Mouse (Mus musculus): Measurements from ENCODE around the gene Hgf. TPM values are rescaled to one million over a fixed set of nuclear protein-coding genes. Genes with fewer than 3 reads are reported as not detected.

The Hgf gene
- polyA plus RNA-seq (2016; fragmentation: Nextera tagmentation; extraction: Ambion mirVana): 16.9 and 20.1 TPM in 2 replicates

GRCm38 (mm10) chr5:16553304-16554047, at the start of gene Hgf:
Hgf (plus strand) TSS chr5:16553495.
- no peaks in the 10 kb centered on the region for H3K27me3 ChIP-seq (ENCODE audit: low read depth, poor library complexity, severe bottlenecking)
- H3K27ac ChIP-seq: peak within 1 kb of the TSS; percentile 86
- peak; percentile 73 for DNase-seq (ENCODE audit: low spot score)
- no peaks in the 10 kb centered on the region for H3K9me3 ChIP-seq (replicated peaks)
- no peaks in the 10 kb centered on the region for H3K36me3 ChIP-seq
- peaks cover 37% of the 10 kb centered on the region for H3K4me1 ChIP-seq
- peak within 1 kb of the TSS; percentile 58 for H3K4me3 ChIP-seq
- 4% methylated on average over 16 of the region's 16 CpGs for WGBS

- no peaks in the 10 kb centered on the region for H3K9me3 ChIP-seq (replicated peaks)
- peaks cover 7% of the 10 kb centered on the region; the same call in 1 of the 2 replicates for H3K4me1 ChIP-seq
- DNase-seq (ENCODE audit: low spot score): no peak
- 81% methylated on average over 4 of the region's 4 CpGs for WGBS
- H3K4me3 ChIP-seq: no peak overlapping the region
- no peaks in the 10 kb centered on the region for H3K27me3 ChIP-seq (ENCODE audit: low read depth, poor library complexity, severe bottlenecking)
- H3K36me3 ChIP-seq: no peaks in the 10 kb centered on the region
- H3K27ac ChIP-seq: no peak overlapping the region
These were observed 46.5 kb upstream of the Hgf start for GRCm38 (mm10) chr5:16506702-16507350.

- no peaks in the 10 kb centered on the region for H3K36me3 ChIP-seq
- H3K9me3 ChIP-seq (replicated peaks): no peaks in the 10 kb centered on the region
- 92% methylated on average over 3 of the region's 3 CpGs for WGBS
- no peak for DNase-seq (ENCODE audit: low spot score)
- H3K27me3 ChIP-seq (ENCODE audit: low read depth, poor library complexity, severe bottlenecking): no peaks in the 10 kb centered on the region
- no peak overlapping the region for H3K27ac ChIP-seq
- H3K4me1 ChIP-seq: no peaks in the 10 kb centered on the region
- H3K4me3 ChIP-seq: no peak overlapping the region
These were observed 21.5 kb upstream of the Hgf start for GRCm38 (mm10) chr5:16531619-16532277.

GRCm38 (mm10) chr5:16538067-16538466, 15.2 kb upstream of the Hgf start:
- Histone ChIP-seq H3K27me3 (ENCODE audit: low read depth, poor library complexity, severe bottlenecking) (no peaks in the 10 kb centered on the region), H3K4me1 (no peaks in the 10 kb centered on the region), H3K27ac (no peak overlapping the region), H3K9me3 (replicated peaks) (no peaks in the 10 kb centered on the region), H3K36me3 (no peaks in the 10 kb centered on the region), H3K4me3 (no peak overlapping the region)
- no peak for DNase-seq (ENCODE audit: low spot score)
- WGBS: 81% methylated on average over 2 of the region's 2 CpGs

GRCm38 (mm10) chr5:16541561-16542116, 11.7 kb upstream of the Hgf start:
- Histone ChIP-seq H3K4me3 (no peak overlapping the region), H3K27ac (no peak overlapping the region), H3K4me1 (no peaks in the 10 kb centered on the region), H3K9me3 (replicated peaks) (no peaks in the 10 kb centered on the region), H3K27me3 (ENCODE audit: low read depth, poor library complexity, severe bottlenecking) (no peaks in the 10 kb centered on the region), H3K36me3 (no peaks in the 10 kb centered on the region)
- no peak for DNase-seq (ENCODE audit: low spot score)
- 53% methylated on average over 2 of the region's 2 CpGs for WGBS

GRCm38 (mm10) chr5:16547490-16547889, 5.8 kb upstream of the Hgf start:
- no peaks in the 10 kb centered on the region for H3K36me3 ChIP-seq
- no peak for DNase-seq (ENCODE audit: low spot score)
- peaks cover 4% of the 10 kb centered on the region for H3K4me1 ChIP-seq
- 81% methylated on average over 3 of the region's 3 CpGs for WGBS
- H3K9me3 ChIP-seq (replicated peaks): no peaks in the 10 kb centered on the region
- H3K4me3 ChIP-seq: no peak overlapping the region
- no peaks in the 10 kb centered on the region for H3K27me3 ChIP-seq (ENCODE audit: low read depth, poor library complexity, severe bottlenecking)
- no peak overlapping the region for H3K27ac ChIP-seq

GRCm38 (mm10) chr5:16552647-16553046, 648 bp upstream of the Hgf start:
- H3K4me3 ChIP-seq: no peak overlapping the region
- WGBS: 72% methylated on average over 4 of the region's 4 CpGs
- H3K9me3 ChIP-seq (replicated peaks): no peaks in the 10 kb centered on the region
- H3K36me3 ChIP-seq: no peaks in the 10 kb centered on the region
- peaks cover 37% of the 10 kb centered on the region for H3K4me1 ChIP-seq
- no peak for DNase-seq (ENCODE audit: low spot score)
- no peaks in the 10 kb centered on the region for H3K27me3 ChIP-seq (ENCODE audit: low read depth, poor library complexity, severe bottlenecking)
- peak overlapping the region; percentile 86; the same call in 1 of the 2 replicates for H3K27ac ChIP-seq

- Histone ChIP-seq H3K27me3 (ENCODE audit: low read depth, poor library complexity, severe bottlenecking) (no peaks in the 10 kb centered on the region), H3K4me1 (peaks cover 11% of the 10 kb centered on the region), H3K36me3 (peaks cover 40% of the 10 kb centered on the region), H3K9me3 (replicated peaks) (no peaks in the 10 kb centered on the region), H3K27ac (no peak overlapping the region), H3K4me3 (no peak overlapping the region)
- WGBS: 94% methylated on average over 3 of the region's 3 CpGs
- DNase-seq (ENCODE audit: low spot score): no peak
These were observed 7.0 kb downstream of the Hgf start for GRCm38 (mm10) chr5:16560247-16560646.

- Histone ChIP-seq H3K36me3 (peaks cover 39% of the 10 kb centered on the region), H3K4me1 (no peaks in the 10 kb centered on the region), H3K4me3 (no peak overlapping the region), H3K27ac (no peak overlapping the region), H3K9me3 (replicated peaks) (no peaks in the 10 kb centered on the region), H3K27me3 (ENCODE audit: low read depth, poor library complexity, severe bottlenecking) (no peaks in the 10 kb centered on the region)
- 90% methylated on average over 4 of the region's 4 CpGs for WGBS
- DNase-seq (ENCODE audit: low spot score): no peak
These were observed 15.7 kb downstream of the Hgf start for GRCm38 (mm10) chr5:16568997-16569396.

- no peaks in the 10 kb centered on the region for H3K27me3 ChIP-seq (ENCODE audit: low read depth, poor library complexity, severe bottlenecking)
- H3K36me3 ChIP-seq: peaks cover 19% of the 10 kb centered on the region
- H3K9me3 ChIP-seq (replicated peaks): no peaks in the 10 kb centered on the region
- no peak overlapping the region for H3K27ac ChIP-seq
- 15% methylated on average over 14 of the region's 14 CpGs for WGBS
- no peak overlapping the region for H3K4me3 ChIP-seq
- DNase-seq (ENCODE audit: low spot score): no peak
- peaks cover 32% of the 10 kb centered on the region for H3K4me1 ChIP-seq
These were observed 24.8 kb downstream of the Hgf start for GRCm38 (mm10) chr5:16577882-16578742.

- no peak overlapping the region for H3K4me3 ChIP-seq
- no peak for DNase-seq (ENCODE audit: low spot score)
- peaks cover 4% of the 10 kb centered on the region; the same call in 1 of the 2 replicates for H3K4me1 ChIP-seq
- H3K27me3 ChIP-seq (ENCODE audit: low read depth, poor library complexity, severe bottlenecking): no peaks in the 10 kb centered on the region
- 87% methylated on average over 4 of the region's 4 CpGs for WGBS
- H3K36me3 ChIP-seq: peaks cover 19% of the 10 kb centered on the region
- H3K27ac ChIP-seq: no peak overlapping the region
- H3K9me3 ChIP-seq (replicated peaks): no peaks in the 10 kb centered on the region
These were observed 42.4 kb downstream of the Hgf start for GRCm38 (mm10) chr5:16595699-16596098.

GRCm38 (mm10) chr5:16597996-16598395, 44.7 kb downstream of the Hgf start:
- H3K4me3 ChIP-seq: no peak overlapping the region
- no peaks in the 10 kb centered on the region for H3K27me3 ChIP-seq (ENCODE audit: low read depth, poor library complexity, severe bottlenecking)
- WGBS: 36% methylated on average over 6 of the region's 6 CpGs
- DNase-seq (ENCODE audit: low spot score): no peak
- H3K4me1 ChIP-seq: peaks cover 4% of the 10 kb centered on the region; the same call in 1 of the 2 replicates
- H3K36me3 ChIP-seq: peaks cover 19% of the 10 kb centered on the region
- no peaks in the 10 kb centered on the region for H3K9me3 ChIP-seq (replicated peaks)
- H3K27ac ChIP-seq: no peak overlapping the region

All from limb, embryonic 10.5 days (tissue).